Mouse (Mus musculus): ENCODE data around the gene Commd9.

The Commd9 gene

GRCm38 (mm10) chr2:101885768-101886438 is at the start of gene Commd9:
Gene Commd9, plus strand, starts transcription at chr2:101886247.
- peak; percentile 92 to 98 for DNase-seq

GRCm38 (mm10) chr2:101842756-101843155 is 43.3 kb upstream of the Commd9 start:
- no peak for DNase-seq

- no peak for DNase-seq
Measured at GRCm38 (mm10) chr2:101854792-101855191, 31.3 kb upstream of the Commd9 start.

GRCm38 (mm10) chr2:101856174-101856573 is 29.9 kb upstream of the Commd9 start:
- no peak for DNase-seq

GRCm38 (mm10) chr2:101860920-101861485 is 25.0 kb upstream of the Commd9 start:
- DNase-seq, result no peak

GRCm38 (mm10) chr2:101862219-101863123 is 23.6 kb upstream of the Commd9 start:
- no peak for DNase-seq

- no peak for DNase-seq
Measured at GRCm38 (mm10) chr2:101868683-101869082, 17.4 kb upstream of the Commd9 start.

GRCm38 (mm10) chr2:101871179-101871578 is 14.9 kb upstream of the Commd9 start:
- DNase-seq, result peak; percentile 34 to 45

- no peak for DNase-seq
Measured at GRCm38 (mm10) chr2:101881471-101882162, 4.4 kb upstream of the Commd9 start.

- DNase-seq, result no peak
Measured at GRCm38 (mm10) chr2:101882998-101883397, 3.0 kb upstream of the Commd9 start, which contains the start of gene Prr5l. Gene Prr5l, minus strand, starts transcription at chr2:101883027.

- DNase-seq, result no peak
Measured at GRCm38 (mm10) chr2:101884286-101884685, 1.8 kb upstream of the Commd9 start.

- DNase-seq, result no peak
Measured at GRCm38 (mm10) chr2:101888886-101889285, 2.8 kb downstream of the Commd9 start.

- no peak for DNase-seq
Measured at GRCm38 (mm10) chr2:101891143-101891542, 5.1 kb downstream of the Commd9 start.

GRCm38 (mm10) chr2:101894126-101894525 is 8.1 kb downstream of the Commd9 start:
- DNase-seq, result no peak

GRCm38 (mm10) chr2:101896425-101897204 is 10.6 kb downstream of the Commd9 start:
- no peak for DNase-seq

GRCm38 (mm10) chr2:101902196-101902595 is 16.1 kb downstream of the Commd9 start:
- DNase-seq, result peak; percentile 32 to 45

- DNase-seq, result peak; percentile 92
Measured at GRCm38 (mm10) chr2:101905534-101906378, 19.7 kb downstream of the Commd9 start.

GRCm38 (mm10) chr2:101906379-101906690 is 20.3 kb downstream of the Commd9 start:
- DNase-seq, result peak; percentile 41 to 59

- DNase-seq, result peak; percentile 91 to 96
Measured at GRCm38 (mm10) chr2:101907386-101908022, 21.5 kb downstream of the Commd9 start.

- DNase-seq, result no peak
Measured at GRCm38 (mm10) chr2:101908773-101909172, 22.7 kb downstream of the Commd9 start.

All from cerebellum, adult 18-20 months (tissue).